Mouse (Mus musculus) adipocyte (in vitro differentiated cells): Measurements from ENCODE around the gene Dusp13.

ENCODE experiments used
- DNase-seq: peaks from one replicate; pipeline ENCODE4 v3.0.0-alpha.2; 2016; ENCODE audit warnings: low spot score

Gene Dusp13

DNA sequence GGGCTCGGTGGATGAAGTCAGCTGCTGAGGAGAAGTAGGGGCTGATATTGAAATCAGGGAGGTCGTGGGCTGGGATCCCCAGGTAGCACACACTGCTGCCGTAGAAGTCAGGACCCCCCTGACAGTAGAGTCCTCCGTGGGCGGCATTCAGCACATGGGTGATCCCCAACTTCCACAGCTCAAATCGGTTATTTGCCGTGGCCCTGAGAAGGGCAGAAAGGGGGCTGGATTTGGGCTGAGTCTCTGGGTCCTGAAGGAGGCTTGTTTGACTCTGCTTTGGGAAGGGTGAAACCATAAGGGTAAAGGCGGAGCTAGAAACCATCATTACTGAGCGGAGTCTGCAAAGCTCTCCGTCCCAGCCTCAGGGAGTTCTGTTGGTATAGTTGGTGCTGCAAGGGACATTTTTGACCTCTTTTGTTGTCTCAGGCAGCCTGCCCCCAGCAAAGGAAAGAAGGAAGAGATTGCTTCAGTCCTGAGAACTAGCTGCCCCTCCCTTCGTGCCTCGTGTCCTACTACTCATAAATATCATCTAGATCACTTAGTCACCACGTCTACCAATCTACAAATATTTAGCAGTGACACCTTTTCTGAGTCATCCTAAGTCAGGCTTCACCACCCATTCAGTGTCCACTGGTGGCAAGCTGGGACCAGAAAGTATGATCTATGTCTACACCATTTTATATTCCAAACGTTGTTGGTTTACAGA is 3.4 kb downstream of the Dusp13 start:
- no peak for DNase-seq

DNA sequence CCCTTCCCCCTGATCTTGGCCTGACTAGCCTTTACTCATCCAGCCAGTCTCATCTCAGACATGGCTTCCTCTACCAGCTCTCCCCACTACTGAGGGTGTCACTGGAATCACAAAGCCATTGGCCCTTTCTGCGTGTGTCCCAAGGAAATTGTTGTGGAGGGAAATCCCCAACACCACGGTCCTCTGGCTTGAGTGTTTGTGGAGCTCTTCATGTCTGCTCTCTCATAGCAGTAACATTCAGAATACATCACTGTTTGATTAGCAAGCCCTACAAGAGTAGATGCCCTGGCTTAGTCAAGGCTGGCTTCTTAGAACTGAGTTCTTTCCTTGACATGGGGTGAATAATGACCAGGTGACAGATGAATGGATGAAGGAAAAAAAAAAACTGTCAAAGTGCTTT is 4.1 kb downstream of the Dusp13 start:
- DNase-seq, result no peak

DNA sequence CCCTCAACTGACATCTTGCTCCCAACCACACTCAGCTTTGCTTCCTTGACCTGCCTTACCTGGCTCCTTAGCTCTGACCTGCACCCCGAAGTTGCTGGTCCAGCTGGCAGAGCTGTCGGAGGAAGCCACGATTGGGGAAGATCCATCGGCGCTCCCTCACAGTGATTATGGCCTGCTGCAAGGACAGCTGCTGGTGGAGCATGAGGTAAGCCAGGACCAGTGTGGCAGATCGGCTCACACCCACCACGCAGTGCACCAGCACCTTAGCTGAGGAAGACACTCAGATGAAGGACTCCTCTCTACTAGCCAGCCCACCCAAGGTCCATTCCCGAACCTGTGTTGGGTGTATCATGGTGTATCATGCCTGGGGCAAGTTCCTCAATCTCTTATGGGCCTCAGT is 4.7 kb downstream of the Dusp13 start:
- no peak for DNase-seq

DNA sequence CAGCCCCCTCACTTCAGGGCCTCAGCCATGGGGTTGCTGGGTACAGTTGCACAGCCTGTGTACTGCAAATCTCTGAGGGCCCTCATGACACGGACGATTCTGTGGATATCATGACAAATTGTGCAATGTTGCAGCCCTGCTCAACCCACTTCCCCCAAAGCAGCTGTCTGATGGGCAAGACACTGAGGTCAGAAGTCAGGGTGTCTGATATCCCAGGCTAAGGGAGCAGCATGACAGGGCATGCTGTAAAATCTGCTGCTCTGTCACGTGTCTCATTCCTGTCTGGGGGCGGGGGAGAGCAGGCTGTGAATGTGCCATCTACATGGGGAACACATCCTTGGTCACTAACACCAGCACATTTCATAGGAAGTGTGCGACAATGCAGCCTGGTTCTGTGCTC is 5.8 kb downstream of the Dusp13 start:
- DNase-seq, result no peak

DNA sequence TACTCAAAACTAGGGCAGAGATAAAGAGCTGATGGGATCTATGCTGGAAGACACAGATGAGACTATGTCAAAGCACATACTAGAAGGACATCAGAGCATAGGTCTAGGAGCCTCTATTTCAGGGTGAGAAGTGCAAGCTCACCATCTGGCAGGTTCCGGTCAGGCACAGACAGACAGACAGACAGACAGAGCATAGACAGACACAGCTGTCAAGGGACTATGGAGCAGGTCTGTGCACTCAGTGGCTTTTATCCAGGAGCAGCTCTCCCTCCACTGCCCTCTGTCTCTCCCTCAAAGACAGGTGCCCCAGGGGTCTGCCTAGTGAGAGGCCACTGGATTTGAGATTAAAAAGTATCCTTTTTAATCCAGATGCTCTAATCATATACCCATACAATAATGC is 6.8 kb downstream of the Dusp13 start:
- no peak for DNase-seq

DNA sequence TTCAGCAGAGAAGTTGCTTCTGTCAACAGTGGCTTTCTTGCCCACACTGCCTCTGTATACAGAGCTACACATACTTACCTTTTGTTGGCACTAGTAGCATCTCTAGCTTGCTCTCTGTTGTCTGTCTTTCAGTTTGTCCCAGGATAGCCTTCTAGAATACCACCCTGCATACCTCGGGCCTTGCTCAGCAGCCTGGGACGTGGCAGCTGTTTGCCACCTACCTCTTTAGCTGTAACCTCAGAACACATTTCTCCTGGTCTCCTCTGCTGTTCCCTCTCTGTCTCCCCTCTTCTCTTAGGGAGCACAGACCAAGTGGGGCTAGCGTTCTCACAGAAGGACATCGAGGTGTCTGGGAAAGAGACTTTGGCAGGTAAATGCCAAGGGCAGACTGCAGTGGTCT is 8.5 kb downstream of the Dusp13 start:
- DNase-seq, result no peak

DNA sequence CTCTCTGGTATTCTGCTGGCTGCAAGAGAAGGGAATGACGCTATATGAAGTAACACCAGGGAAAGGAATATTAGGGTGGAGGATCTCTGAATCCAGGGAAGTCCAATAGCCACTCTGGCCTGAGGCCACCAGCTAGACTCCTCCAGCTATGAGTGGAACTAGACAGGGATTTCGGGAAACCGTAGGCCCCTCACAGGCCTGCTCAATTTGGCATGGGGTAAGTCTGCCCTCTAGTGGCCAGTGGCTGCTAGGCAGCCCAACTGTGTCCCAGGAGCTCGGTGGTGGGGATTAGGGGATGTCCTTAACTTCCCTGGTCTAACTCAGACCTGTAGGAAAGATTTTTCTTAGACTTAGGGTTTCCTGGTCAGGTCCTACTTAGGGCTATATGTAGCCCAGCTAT is 9.2 kb downstream of the Dusp13 start:
- DNase-seq, result peak; percentile 72

DNA sequence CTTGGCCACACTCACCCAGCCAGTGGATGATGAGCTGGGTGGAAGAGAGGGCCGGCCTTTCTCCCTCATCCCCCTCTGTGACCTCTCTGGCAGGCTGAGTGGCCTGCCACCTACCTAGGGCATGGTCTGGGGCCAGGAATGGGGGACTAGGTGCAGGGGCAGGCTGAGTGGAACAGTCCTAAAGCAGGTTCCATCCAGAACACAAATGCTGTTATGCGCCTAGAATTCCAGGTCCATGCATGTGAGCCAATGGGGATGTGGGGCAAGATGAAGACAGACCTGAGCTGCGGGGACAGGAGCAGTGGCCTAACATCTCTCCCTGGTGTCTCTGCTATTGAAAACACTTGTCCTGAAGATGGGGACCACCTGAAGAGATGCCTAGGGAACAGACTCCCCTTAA is 9.7 kb downstream of the Dusp13 start:
- DNase-seq, result no peak

DNA sequence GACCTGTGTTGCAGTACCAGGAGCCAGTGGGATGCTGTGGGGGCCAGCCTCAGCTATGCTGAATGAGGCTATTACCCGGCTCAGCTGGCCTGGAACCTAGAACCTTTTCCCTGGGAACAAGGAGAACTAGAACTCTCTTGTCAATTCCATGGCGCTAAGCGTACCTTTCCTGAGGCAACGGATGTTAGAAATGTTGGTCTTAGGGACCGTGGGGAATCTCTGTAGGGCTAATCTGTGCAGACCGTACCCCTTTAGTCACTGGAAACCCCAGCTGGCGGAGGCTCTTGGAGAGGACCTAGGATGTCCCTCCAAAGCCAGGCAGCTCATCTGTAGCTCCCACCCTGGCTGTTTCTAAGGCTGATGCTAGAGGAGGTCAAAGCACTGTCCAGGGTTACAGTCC is 10.6 kb downstream of the Dusp13 start:
- no peak for DNase-seq

DNA sequence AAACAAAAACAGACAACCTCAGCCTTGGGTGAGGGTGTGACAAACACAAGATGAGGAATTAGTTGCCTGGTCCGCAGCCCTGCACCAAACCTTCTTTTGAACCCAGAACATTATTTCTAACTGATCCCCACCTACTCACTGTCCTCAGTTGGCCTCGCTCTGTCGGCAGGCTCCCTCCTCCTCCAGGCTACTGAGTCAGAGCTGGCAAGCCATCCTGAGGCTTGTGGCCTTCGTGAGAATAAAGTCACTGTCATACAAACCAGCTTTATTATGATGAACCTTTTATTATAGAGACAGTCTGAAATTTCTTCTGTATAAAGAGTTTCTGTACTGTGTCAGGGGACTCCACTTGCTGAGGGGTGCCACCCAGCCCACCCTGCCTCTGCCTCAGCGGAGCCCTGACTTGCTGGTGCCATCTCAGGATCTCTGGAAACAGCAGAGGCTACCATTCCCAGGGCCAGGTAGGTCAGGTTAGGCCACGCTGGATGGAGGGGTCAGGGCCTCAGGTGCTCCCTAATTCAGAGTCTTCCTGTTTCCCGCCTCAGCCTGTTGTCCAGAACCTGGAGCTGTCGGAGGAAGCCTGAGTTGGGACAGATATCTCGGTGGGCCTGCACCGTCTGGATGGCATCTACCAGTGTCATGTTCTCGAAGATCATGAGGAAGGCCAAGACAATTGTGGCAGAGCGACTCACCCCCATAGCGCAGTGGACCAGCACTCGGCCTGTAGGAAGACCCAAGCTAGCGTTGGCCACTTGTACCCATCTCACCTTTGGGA is 17.7 kb downstream of the Dusp13 start:
- DNase-seq, result no peak

DNA sequence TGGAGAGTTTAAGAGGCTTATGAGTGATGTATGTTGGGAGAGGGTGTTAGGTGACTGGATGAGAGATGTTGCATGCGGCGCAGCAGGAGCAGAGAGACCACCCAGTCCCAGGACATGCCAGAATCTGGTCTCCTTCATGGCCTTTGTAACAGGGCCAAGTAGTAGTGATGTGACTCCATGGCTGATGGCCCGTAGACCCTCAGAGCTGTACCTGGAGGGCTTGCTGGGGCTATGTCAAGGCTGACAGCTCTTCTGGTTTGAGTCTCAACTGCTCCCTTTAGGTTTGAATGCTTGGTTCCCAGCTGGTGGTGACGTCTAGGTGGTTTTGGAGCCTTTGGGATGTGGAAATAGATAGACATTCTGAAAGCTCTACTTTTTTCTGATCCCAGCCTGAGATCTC is 21.0 kb downstream of the Dusp13 start:
- no peak for DNase-seq

DNA sequence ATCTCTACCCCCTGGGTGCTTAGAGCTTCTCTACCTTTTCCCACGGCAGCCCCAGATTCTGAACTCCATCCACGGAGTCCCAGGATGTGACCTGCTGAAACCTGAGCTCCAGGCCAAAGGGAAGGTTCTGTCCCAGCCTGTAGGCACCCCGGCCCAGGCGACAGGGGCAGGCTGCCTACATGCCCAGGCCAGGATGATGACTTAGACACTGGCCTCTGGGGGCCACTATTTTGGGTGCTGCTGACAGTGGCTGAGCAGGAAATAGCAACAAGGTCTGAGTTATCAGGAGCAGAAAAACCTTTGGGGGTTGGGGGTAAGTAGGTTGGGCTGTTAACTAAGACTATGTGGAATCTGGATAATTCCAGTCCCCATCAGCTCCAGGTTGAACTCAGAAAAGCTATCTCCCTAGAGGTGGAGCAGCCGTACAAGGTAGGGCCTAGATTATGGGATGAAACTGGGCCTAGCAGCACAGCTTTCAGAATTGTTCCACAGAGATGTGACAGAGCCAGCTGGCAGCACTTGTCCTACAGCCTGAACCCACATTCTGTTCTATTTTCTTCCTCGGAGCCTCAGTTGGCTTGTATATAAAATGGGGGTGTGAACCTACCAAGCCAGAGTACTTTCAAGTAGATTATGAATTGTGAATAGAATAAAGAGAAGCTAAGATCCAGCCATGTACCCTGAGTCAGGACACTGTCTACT is 21.8 kb downstream of the Dusp13 start:
- DNase-seq, result no peak

DNA sequence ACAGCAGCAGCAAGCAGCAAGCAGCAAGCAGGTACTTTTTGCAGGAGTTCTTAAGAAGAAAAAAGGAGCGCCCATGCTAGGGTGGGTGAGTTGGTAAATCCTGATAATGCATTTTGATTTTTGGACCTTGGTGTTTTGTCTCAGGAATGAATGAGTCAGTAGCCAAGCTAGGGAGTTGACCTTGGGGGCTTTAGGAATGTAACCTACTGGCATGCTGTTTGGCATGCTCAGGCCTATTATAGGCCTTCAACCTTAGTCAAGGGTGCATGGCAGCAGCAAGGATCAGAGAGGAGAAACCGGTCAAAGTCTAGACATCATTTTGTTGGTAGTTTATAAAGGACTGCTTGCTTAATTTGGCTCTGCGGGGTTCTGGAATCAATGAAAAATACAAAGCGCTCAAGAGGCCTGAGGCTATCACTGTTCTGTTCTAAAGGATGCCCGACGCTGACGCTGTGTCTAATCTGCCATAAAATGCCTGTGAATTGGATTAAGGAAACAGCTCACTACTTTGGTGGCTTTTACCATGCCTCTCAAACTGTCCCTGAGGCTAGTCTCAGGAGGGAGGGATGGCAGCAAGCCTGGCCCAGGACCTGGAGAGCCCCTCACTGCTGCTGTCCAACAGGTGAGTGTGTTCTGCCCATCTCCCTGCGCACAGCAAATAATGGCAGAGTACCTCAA is 28.8 kb downstream of the Dusp13 start:
- DNase-seq, result no peak

DNA sequence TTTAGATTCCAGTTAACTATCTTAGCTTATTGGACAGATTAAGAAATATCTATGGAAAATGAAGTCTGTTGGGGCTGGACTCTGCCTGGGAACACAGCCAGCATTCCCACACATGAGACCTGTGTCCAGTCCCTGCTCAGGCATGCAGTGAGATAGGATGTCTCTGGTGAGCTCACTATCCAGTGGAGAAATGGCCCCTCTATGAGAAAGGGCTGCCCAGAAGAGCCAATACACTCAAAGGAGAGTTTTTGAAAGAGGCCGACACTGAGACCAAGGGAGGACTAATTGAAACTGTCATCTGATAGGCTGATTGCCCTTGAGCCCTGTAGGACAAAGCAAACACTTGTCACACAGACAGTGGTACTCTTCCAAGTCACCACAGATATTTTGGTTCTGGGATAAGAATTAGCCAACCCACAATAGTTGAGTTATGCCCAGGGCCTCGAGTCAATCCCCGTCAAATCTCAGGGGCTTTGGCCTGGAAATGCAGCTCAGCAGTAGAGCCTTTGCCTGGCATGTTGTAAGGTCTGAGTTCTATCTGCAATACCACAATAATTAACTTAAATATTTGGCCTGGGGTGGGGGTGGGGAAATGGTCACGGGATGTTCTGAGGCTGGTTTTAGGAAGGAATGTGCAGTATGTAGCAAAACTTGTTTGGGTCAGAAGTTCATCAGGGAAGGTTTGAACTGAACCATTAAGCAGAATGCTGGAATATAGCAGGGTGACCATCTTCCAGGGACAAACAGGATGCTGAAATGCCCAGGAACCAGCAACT is 30.4 kb downstream of the Dusp13 start:
- peak; percentile 4 for DNase-seq

DNA sequence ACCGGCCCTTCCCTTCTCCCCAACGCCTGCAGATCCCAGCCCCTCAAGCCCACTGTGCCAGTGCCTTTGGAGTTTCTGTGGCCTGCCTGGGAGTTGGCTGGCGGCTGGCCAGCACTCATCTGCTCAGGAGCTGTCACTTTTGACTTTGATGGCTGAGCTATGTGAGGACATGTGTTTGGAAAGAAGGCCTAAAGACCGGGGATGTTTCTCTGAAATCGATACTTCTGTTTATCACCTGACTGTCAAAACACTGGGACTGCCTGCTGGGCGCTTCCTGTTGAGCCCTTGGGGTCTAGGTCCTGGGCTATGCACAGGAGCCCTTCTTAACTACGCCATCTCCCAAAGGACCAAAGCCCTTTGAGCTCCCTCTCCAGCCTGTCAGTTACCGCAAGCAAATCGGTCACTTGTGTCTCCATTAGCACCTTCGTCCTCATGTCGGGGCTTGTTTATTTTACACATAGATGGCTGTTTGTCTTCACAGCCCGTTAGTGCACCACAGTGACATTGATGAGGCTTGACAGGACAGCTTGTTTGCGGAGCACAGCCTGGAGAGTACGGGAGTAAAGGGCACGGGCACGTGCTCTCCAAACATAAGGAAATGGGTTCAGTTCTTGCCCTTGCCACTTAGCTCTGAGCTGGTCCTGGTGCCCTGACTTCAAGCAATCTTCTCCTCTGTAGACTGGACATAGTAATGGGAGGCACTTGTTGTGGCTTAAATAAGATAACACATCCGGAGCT is 31.2 kb downstream of the Dusp13 start:
- DNase-seq, result no peak

DNA sequence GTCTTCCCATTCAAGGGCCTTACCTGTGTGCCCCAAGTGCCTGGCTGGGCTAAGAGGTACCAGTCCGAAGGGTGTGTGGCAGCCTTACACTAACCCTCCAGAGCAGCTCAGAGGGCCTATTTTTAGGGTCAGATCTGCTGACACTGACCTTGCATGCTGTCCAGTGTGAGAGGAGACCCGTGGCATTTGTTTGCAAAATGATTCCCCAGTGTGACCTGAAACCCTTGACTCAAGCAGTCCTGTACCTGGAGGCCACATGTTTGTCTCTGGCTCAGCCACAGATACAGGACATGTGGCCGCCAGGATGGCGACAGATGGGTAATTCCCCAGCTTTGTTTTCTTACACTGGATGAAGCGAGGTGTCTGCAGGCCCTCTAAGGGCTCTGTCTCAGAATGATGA is 36.5 kb downstream of the Dusp13 start, which contains the start of gene Dupd1:
TSS of gene Dupd1 (minus strand) at position 91 of the 400 bp plus-strand sequence.
- no peak for DNase-seq

DNA sequence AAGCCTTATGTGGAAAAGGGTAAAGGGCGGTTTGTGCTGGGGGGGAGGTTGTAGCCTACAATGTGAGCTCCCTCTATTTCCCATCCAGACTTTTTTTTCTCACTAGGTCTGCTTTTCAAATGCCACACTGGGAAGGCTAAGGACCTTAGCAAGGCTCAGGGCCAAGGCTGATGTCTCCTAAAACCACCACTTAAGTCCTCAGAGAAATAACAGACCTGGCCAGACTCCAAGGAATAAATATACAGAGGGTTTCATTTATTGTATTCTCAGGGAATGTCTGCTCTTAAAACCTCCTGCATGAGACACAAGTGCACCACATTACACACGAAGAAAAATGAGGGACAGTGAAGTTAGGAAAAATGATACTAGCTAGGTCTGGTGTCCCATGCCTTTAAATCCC is 39.8 kb downstream of the Dusp13 start:
- DNase-seq, result peak; percentile 9

DNA sequence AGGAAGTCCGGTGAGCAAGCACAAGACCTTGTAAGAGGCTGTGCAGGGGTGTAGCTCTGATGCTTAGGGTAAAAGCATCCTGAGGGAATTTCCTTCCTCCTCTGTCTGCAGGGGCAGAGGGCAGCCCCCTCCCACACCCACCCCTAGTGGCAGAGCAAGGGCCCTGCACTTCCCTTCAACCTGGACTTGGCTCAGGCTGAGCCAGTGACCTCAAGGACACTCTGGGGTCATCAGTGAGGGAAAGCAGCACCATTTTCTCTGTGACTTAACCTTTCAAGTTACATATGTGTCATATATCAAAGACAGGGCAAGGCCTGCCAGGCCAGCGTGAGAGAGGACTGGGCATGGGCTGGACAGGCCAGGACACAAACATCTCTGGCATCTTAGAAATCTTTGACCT is 41.4 kb downstream of the Dusp13 start:
- DNase-seq, result no peak

DNA sequence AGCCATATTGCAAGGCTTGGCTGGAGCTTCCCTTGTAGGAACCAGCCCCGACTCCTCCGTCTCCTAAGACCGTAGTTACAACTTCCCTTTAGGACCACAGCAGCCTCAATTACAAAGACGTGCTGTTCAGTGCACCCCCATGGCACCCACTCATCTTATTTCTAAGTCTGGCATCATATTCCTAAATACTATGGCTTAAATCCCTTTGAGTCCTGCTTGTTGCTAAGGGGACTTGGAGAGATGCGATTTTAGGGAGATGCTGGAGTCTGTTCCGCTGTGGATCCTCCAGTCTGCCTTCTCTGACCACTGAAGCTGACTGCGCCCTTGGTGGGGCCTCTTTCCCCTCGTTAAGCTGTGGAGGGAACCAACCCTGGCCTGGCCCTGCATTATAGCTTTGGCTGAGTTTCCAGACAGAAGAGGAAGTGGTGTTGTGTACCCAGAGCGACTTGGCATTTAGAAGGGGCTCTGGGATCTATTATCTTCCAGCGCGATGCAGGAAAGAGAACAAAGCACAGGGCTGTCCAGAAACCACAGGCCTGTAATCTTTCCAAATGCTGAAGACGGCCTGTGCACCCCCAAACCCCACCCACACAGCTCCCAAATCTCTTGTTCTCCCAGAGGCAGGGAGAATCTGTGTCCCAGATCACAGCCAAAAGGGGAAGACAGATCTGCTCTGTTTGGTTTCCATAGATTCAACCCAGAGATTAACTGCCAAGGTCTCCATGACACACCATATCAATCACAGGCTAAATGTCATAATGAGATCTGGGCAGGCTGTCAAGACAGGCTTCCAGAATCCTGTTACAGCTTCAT is 44.0 kb downstream of the Dusp13 start:
- peak; percentile 54 for DNase-seq

DNA sequence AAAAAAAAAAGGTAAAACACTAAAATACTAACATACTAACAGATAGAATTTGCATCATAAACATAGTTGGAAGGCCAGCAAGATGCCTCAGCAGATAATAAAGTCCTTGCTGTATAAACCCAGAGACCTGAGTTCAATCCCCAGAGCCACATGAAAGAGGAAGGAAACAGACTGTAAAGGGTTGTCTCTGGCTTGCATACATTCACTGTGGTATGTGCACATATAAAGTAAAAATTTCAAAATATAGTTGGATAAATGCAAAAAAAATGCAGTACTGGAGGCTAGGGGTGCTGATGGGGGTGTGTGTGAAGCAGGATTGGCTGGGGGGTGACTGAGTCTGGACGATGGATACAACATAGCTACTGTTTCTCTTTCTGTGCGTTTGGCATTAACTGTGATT is 45.5 kb downstream of the Dusp13 start:
- DNase-seq, result no peak
